Mouse (Mus musculus) left cerebral cortex, postnatal 14 days (tissue): ENCODE measurements around the gene Ikbkg. TPM values are rescaled to one million over a fixed set of nuclear protein-coding genes. Genes with fewer than 3 reads are reported as not detected.
"Not testable (repeated sequence)": the region's sequence is repeated elsewhere in the genome, so short reads cannot be mapped to it uniquely, and the experiment has no call there.

Experiments used
- DNase-seq, 2 experiments: peaks; one replicate each; pipeline ENCODE4 v3.0.0; 2021 to 2022; ENCODE audit warnings: low spot score in 2 of 2, mixed read lengths in 1 of 2
- intact Hi-C: fragments of 180-260 bp; cut with DNase I; formaldehyde crosslinking; loops from one replicate; pipeline ENCODE4 v1.15.1; 2025
- long read RNA-seq, 2 experiments: library from polyadenylated mRNA; stranded (forward); transcript quantifications; one replicate each; pipeline ENCODE4 v2.0.0; 2021
- total RNA-seq, 2 experiments: library from RNA; stranded (reverse); gene quantifications; 2 replicates each; pipeline ENCODE4 v1.2.3; 2021

Gene Ikbkg
- 10 to 100 TPM; 41.9 to 46.8 TPM for total RNA-seq
- long read RNA-seq, experiment 1, full-length matches to known transcripts: 12 of 14 reads
- long read RNA-seq, experiment 1, partial matches to known transcripts: 0 of 14 reads
- long read RNA-seq, experiment 1, other reads (novel, unspliced or antisense): 2 of 14 reads
- long read RNA-seq, experiment 2, full-length matches to known transcripts: 15 of 25 reads
- long read RNA-seq, experiment 2, partial matches to known transcripts: 2 of 25 reads
- long read RNA-seq, experiment 2, other reads (novel, unspliced or antisense): 8 of 25 reads

DNA sequence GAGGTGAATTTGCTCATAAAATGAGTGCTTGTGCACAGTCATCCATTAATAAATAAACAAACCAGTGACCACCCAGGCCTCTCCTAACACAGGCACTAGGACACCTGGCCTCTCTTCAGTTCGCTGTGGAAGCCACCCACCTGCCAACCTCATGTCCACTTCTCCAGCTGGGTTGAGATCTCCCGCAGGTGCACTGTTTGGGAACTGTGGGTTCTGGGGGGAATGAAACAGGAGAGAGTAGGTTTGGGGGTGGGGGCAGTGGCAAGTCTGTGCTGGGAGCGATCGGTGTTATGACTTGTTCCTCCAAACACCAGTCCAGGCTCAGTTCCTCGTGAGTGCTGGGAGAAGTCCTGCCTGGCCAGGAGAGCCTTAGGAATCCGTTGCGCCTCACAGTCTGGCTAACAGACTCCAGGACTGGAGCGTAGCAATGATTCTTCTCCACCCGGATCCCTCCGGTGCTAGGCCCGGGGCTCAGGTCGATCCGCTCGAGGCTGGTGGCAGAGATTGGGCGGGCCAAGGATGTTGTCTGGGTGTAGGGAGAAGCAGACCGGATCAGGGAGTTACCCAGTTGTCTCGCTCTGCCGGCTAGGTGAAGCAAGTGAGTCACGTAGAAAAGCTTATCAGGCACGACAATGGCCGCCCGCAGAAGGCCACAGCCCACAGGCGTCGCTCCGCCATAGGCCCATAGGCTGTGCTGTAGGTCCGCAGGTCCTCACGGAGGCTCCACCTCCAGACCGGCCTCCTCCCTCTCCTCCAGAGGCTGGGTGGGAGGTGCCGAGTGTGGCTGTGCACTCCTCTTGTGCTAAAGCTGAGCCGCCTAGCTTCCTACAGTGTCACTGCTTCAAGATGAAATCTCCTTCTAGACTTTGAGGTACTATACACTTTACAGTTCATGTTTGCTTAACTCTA lies at the start of gene Ikbkg, which contains the start of gene Fam3a:
Ikbkg (plus strand) TSS at position 756 of the 909 bp plus-strand sequence.
Fam3a (minus strand) TSS at position 738 of the 909 bp plus-strand sequence.
- intact Hi-C loops: no loop called here
- peak; percentile 80 to 83 for DNase-seq

- no peak for DNase-seq
- intact Hi-C loops: no loop called here
Measured at GRCm38 (mm10) chrX:74352645-74353466, 40.2 kb upstream of the Ikbkg start.

DNA sequence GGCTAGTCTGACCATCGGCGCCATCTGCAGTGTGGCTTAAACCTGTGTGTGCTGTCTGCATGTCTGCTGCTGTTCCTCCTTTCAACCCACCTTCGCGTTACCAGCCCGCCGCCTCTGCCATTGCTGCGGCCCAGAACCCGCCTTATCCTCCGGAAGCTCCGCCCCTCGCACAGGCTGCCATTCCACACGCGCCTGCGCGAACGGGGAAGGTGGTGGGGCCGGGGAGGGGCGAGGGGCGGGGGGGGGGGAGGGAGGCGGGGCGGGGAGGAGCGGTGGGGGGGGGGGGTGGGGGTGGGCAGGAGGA lies 39.7 kb upstream of the Ikbkg start, which contains the start of gene Lage3:
Lage3 (minus strand) TSS at position 152 of the 304 bp plus-strand sequence.
- intact Hi-C loops: no loop called here

DNA sequence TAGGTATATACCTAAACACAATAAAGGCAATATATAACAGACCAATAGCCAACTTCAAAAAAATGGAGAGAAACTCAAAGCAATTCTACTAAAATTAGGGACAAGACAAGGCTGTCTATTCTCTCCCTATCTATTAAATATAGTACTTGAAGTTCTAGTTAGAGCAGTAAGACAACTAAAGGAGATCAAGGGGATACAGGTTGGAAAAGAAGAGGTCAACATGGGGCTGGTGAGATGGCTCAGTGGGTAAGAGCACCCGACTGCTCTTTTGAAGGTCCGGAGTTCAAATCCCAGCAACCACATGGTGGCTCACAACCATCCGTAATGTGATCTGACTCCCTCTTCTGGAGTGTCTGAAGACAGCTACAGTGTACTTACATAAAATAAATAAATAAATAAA lies 36.0 kb upstream of the Ikbkg start:
- intact Hi-C loops, DNase-seq: not testable (repeated sequence)

More for the DNA sequence above, 39.7 kb upstream of the Ikbkg start, which contains the start of gene Lage3:
- peak; percentile 70 to 78 for DNase-seq

DNA sequence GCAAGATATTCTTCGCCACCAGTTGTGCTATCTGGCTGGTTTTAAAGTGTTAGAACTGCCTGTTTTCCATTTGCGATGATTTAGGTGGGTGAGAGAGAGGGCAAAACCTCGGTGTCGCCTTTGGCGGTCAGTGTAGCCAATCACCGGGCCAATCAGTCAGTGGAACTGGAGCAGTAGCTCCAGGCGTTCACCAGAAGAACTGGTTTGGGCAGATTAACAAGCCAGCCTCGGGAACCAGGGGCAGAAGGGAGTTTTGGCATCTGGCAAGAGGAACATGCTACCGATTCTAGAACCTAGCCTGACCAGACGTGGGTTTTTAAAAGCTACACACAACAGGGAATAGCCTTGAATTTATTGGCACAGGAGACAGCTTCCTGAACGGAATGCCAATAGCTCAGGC lies 33.9 kb upstream of the Ikbkg start:
- no peak for DNase-seq
- intact Hi-C loops: no loop called here

DNA sequence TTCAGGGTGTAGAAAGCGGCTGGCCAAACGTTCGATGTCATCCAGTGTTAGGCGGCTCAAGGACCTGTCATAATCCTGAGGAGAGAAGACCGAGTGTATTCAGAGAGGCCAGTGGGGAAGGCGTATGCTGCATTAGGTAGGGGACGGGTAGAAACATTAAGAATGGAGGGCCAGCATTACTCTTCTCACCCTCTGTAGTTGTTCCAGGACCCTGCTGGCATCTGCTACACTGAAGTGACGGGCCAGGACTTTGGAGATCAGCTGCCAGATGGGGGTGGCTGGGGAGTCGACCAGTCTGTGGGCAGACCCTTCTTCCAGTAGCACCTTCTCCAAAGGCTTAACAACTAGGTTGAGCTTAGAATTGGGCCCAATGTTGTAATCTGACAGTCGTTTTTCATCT lies 25.6 kb upstream of the Ikbkg start:
- DNase-seq: no peak
- intact Hi-C loops: no loop called here

GRCm38 (mm10) chrX:74368209-74368909 lies 24.7 kb upstream of the Ikbkg start:
- intact Hi-C loops: no loop called here
- DNase-seq: peak; percentile 15 to 54

DNA sequence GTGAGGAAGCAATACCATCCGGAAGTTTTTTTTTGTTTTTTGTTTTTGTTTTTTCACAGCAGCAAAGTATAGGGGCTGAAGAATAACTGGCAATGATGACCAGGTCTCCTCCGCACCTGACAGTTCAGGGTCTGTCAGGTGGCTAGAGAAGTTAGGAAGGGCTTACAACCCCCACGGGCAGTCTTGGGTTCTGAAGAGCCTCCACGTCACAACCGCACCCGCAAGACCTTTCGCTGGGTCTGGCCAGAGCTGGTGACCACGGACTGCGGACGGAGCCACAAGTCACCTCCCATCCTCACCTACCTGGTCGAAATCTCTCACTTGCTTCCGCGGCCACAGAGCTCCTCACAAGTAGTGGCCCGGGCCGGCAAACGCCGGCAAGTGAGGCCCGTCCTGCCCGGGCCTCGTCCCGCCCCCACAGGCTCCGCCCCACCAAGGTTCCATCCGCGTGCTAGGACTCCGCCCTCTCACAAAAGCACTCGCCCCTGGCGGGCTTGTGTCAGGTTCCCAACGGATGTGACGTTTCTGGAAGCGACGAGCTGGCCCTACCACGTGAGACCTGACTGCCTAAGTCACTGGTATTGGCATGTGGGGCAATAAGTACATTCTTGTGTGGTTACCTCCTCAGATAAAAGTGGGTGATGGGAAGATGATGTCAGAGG lies 20.1 kb upstream of the Ikbkg start, which contains the start of the genes Ubl4a and Slc10a3:
Ubl4a (minus strand) TSS at position 331 of the 662 bp plus-strand sequence.
Slc10a3 (minus strand) TSS at position 462 of the 662 bp plus-strand sequence.
- intact Hi-C loops: no loop called here

GRCm38 (mm10) chrX:74384451-74384850 lies 8.6 kb upstream of the Ikbkg start:
- intact Hi-C loops: no loop called here
- no peak for DNase-seq

More for the DNA sequence above, 20.1 kb upstream of the Ikbkg start, which contains the start of the genes Ubl4a and Slc10a3:
- DNase-seq: peak; percentile 78 to 79

DNA sequence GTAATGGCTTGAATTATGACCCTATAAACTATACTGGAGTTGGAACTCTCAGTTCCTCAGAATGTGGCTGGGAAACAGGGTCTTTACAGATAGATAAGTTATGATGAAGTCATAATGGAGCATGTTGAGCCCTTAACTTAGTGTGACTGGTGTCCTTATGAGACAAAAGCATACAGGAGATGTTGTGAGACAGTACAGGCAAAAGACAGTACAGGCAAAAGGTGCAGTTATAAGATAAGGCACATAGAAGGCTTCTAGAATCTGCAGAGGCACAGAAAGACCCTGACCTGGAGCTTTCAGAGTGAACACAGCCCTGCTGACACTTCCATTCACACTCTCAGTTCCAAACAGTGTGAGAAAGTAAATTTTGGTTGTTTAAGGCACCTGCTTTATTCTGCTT lies 4.9 kb upstream of the Ikbkg start:
- DNase-seq: no peak
- intact Hi-C loops: no loop called here

GRCm38 (mm10) chrX:74400136-74400535 lies 7.0 kb downstream of the Ikbkg start:
- intact Hi-C loops: no loop called here
- no peak for DNase-seq

DNA sequence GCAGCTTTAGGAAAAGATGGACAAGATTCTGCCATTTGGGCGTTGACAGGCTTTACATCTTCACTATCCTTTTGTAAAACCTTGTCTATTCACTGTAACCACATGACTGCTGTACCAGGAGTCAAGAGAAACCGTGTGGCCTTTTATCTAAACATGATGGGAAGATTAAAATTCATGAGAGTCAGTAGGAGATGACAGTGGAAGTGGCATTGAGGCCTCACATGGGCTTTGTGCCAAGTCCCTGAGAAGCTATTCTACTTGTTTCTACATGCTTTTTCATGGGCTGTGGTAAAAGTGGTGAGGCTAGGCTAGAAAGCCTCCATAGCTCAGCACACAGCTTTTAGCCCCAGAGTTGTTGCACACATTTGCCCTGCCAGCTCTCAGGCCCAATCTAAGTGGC lies 15.2 kb downstream of the Ikbkg start:
- intact Hi-C loops: no loop called here
- no peak for DNase-seq

- intact Hi-C loops: loop anchor here (1.0 to 5.0 kb wide), 2 partner anchors 165 to 446 kb away; partner anchors contain the start of gene Hcfc1
- DNase-seq: peak; percentile 78 to 80
Measured at GRCm38 (mm10) chrX:74413377-74413776, 20.3 kb downstream of the Ikbkg start.

DNA sequence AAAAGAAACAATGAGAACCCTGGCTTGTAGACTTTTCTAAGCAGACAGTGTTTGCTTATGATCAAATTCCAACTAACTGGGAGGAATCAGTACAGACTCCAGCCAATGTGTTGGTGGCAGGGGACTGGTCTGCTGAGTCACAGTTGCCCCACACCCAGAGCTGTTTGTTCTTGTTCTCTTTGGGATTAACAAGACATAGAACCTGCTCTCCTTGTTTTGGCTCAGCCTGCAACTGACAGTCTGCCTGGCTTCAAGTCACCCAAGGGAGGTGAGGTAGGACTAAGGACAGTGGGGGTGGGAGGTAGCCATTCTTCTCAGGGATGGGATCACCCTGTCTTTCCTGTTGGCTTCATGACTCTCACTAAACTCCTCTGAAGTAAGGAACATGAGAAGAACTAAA lies 31.4 kb downstream of the Ikbkg start:
- DNase-seq: no peak
- intact Hi-C loops: no loop called here

DNA sequence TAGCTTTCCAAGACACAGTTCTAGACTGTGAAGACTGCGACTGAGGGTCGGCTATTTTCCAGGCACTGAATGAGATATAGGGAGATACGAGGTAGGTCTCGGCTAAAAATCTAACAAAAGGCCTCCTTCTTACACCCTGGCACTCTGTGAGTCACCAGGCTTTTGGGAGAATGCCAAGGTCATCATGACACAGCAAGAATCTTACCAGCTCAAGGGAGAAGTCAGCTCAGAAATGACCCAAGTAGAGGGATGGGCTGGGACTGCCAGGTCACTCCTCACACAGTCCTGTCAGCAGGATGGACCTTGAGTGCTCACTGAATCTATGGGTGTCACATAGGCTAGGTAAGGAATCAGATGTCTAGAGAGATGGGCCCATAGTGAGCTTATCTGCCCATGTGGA lies 32.1 kb downstream of the Ikbkg start:
- intact Hi-C loops: no loop called here
- peak in 1 of 2 experiments; percentile 3 for DNase-seq

DNA sequence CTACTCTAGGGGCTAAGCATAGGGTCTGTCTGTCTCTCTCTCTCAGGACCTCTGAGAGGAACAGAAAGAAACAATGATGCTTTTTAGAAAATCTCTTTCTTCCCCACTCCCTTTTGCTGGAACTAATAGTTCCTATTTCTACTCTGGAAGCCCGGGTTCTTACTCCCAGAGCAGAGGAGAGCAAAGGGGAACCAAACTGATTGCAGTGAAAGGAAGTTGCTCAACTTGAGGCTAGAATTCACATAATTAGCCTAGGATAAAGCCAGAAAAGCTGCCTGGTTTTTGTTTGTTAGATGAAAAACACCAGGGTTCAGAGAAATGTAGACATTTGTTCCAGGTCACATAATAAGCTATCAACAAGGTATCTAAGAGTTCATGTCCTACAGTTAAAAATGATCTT lies 33.2 kb downstream of the Ikbkg start:
- no peak for DNase-seq
- intact Hi-C loops: no loop called here

- DNase-seq: no peak
- intact Hi-C loops: no loop called here
Measured at GRCm38 (mm10) chrX:74427116-74427515, 34.0 kb downstream of the Ikbkg start.

DNA sequence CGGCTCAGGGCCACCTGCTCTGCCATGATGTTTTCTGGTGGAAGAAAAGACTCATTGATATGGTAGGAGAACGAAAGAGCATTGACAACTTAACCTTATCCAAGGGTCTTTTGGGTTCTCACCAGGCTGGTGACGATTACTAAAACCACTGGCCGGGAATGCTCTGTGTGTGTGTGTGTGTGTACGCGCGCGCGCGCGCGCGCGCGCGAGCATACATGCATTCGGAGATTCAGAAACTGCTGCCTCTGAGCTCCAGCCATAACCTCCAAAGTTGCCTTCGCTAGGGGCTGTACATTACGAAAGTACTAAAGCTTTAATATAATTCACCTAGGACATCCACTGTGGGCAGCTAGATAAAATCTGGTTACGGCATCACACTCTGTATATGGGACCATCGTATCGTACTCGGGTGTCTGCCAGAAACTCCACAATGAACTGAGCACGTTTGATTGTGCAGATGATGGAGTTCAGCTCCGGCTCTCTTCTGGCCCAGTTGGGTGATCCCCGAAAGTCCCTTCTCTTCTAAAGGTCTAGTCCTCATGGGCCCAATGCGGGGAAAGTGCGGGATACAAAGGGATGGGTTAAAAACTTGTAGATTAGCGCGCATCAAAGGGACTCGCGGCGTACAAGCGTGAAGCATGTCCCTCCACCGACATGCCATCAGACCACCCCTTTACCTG lies 35.2 kb downstream of the Ikbkg start:
- DNase-seq: peak in 1 of 2 experiments; percentile 14
- intact Hi-C loops: no loop called here
